Mouse (Mus musculus) ES-E14 (cell line): ENCODE measurements around the gene Gm49321. TPM values are rescaled to one million over a fixed set of nuclear protein-coding genes. Genes with fewer than 3 reads are reported as not detected.

Source experiments
- DNase-seq: peaks from one replicate; pipeline ENCODE4 v3.0.0-alpha.2; 2013; ENCODE audit warnings: low read depth, low spot score
- H3K27ac ChIP-seq: 2 replicates; pipeline ENCODE4 v1.5.1; 2012; ENCODE audit warnings: low read depth, mild to moderate bottlenecking, low read length, moderate library complexity, mixed read lengths; ENCODE audit not compliant: poor library complexity, insufficient read depth, severe bottlenecking
- H3K36me3 ChIP-seq: 2 replicates; pipeline ENCODE4 v1.6.1; 2012; ENCODE audit warnings: mild to moderate bottlenecking, low read length, moderate library complexity, mixed read lengths; ENCODE audit not compliant: control insufficient read depth, poor library complexity, insufficient read depth, severe bottlenecking
- H3K4me1 ChIP-seq, 2 experiments: fragments of 150-350 bp in 1 of 2; sonication (generic) in 1 of 2; 2 replicates each; pipeline ENCODE4 v1.6.1; 2012; ENCODE audit warnings: low read length in 2 of 2, mild to moderate bottlenecking in 1 of 2, mixed read lengths in 1 of 2; ENCODE audit not compliant: control insufficient read depth in 2 of 2, insufficient read depth in 2 of 2, poor library complexity in 1 of 2
- H3K4me3 ChIP-seq, 2 experiments: fragments of 150-350 bp in 1 of 2; sonication (generic) in 1 of 2; 2 replicates each; pipeline ENCODE4 v1.5.1; 2012; ENCODE audit warnings: low read length in 2 of 2, low read depth in 1 of 2, mild to moderate bottlenecking in 1 of 2, mixed read lengths in 1 of 2; ENCODE audit not compliant: insufficient read depth in 1 of 2, poor library complexity in 1 of 2, severe bottlenecking in 1 of 2
- H3K9ac ChIP-seq: 2 replicates; pipeline ENCODE4 v1.6.1; 2012; ENCODE audit warnings: low read depth, mild to moderate bottlenecking, low read length, mixed read lengths; ENCODE audit not compliant: poor library complexity, insufficient read depth, severe bottlenecking
- H3K9me3 ChIP-seq: fragments of 150-350 bp; sonication (generic); 2 replicates; pipeline ENCODE4 v1.6.1; 2012; ENCODE audit warnings: low read depth, mild to moderate bottlenecking, low read length; ENCODE audit not compliant: control insufficient read depth, insufficient read depth
- CHD2 ChIP-seq: IDR thresholded peaks from 2 replicates; pipeline ENCODE4 v1.6.1; 2014; ENCODE audit warnings: mild to moderate bottlenecking, low read depth, low read length, inconsistent platforms
- HCFC1 ChIP-seq: IDR thresholded peaks from 2 replicates; pipeline ENCODE4 v1.6.1; 2012; ENCODE audit warnings: low read length, inconsistent platforms, borderline replicate concordance; ENCODE audit not compliant: insufficient read depth
- MAFK ChIP-seq: IDR thresholded peaks from 2 replicates; pipeline ENCODE4 v1.6.1; 2014; ENCODE audit warnings: mild to moderate bottlenecking, low read depth, low read length, inconsistent platforms; ENCODE audit not compliant: insufficient read depth
- ZC3H11A ChIP-seq: IDR thresholded peaks from 2 replicates; pipeline ENCODE4 v1.6.1; 2012; ENCODE audit warnings: low read depth, mild to moderate bottlenecking, inconsistent platforms, low read length, borderline replicate concordance
- ZNF384 ChIP-seq: IDR thresholded peaks from 2 replicates; pipeline ENCODE4 v1.6.1; 2012; ENCODE audit warnings: low read depth, low read length, inconsistent platforms
- in situ Hi-C, 2 experiments: fragments of 600-800 bp; cut with MboI; formaldehyde crosslinking; loops; one replicate each; pipeline ENCODE4 v1.15.1; 2025; ENCODE audit warnings: low sequenced_read_pairs in 2 of 2, inconsistent platforms in 1 of 2; ENCODE audit not compliant: unreplicated experiment in 2 of 2
- total RNA-seq: library from RNA; depleted of rRNA; stranded (reverse); fragments of 300-350 nt; gene quantifications from 2 replicates; pipeline ENCODE4 v1.2.3, GENCODE M21; 2012

Gene Gm49321
- total RNA-seq, 1 experiment, result 2.9 TPM

DNA sequence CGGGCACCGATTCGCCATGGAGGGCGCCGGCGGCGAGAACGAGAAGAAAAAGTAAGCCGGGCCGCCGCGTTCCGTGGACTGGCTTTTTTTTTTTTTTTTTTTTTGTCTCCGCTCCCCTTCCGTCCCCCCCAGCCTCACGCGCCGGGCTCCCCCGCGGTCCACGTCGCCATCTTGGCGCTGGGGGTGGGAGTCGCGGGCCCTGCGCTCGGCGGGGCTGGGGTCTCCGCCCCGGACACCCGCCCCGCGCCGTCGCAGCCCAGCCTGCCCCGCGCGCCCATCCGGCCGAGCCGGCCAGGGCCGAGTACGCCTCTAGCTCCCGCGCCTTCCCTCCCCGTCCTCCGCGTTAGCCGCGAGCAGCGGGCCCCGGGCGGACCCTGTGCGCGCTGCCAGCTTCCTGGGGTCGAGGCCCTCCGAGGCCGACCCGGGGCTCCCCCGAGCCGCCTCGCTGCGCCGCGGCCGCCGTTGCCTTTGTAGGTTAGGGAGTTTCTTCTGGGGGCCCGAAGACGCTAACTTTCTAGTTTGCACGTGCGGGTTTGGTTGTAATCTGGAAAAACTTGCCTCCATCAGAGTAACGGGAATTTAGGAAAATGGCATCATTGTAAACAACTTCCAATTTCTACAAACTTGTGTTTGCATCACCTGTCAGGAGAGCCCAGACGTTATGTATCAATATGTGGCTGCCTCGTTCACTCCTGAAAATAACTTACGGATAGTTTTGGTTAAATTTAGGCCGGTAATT lies 29.0 kb upstream of the Gm49321 start:
- no peaks in the 10 kb centered on the region; a peak in 1 of 4 replicates for H3K4me1 ChIP-seq
- in situ Hi-C loops, result no loop called here

DNA sequence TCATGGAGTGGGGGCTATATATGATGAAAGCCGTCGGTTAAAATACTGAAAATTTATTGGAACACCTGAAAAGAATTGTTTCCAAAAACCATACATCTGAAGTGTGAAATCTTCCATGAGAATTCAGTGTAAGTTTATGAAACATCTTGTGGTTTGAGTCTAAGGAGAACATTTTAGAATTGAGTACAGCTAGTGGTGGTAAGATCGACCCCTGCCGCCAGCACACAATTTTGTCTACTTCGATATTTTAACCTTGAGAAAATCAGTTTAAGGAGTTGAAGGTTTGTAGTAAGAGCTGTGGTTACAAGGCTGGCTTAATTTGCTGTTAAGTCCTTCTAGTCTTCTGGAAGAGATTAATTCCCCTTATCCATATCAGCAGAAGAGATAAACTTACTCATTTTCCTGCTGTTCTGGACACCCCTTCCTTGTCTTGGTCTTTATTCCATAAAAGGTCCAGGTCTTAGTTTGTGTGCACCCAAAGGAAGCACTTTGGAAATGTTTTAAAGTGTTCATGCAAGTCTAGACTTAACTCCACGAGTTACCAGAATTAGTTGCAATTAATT lies 28.4 kb upstream of the Gm49321 start:
- H3K9me3 ChIP-seq, result no peaks in the 10 kb centered on the region
- H3K36me3 ChIP-seq, result no peaks in the 10 kb centered on the region
- in situ Hi-C loops, result no loop called here
- H3K4me1 ChIP-seq, result no peaks in the 10 kb centered on the region; a peak in 1 of 4 replicates
- no peak overlapping the region for H3K27ac ChIP-seq
- H3K4me3 ChIP-seq, result peak overlapping the region; percentile 83 to 88
- no peak for TF ChIP-seq ZNF384
- TF ChIP-seq HCFC1, result no peak
- TF ChIP-seq MAFK, result no peak
- no peak for TF ChIP-seq CHD2
- TF ChIP-seq ZC3H11A, result no peak
- no peak for DNase-seq
- H3K9ac ChIP-seq, result peak overlapping the region; percentile 93; the same call in 1 of the 2 replicates

More for the DNA sequence above, 29.0 kb upstream of the Gm49321 start:
- TF ChIP-seq ZNF384, result peak; percentile 92
- TF ChIP-seq ZC3H11A, result no peak
- TF ChIP-seq MAFK, result no peak
- TF ChIP-seq CHD2, result no peak
- TF ChIP-seq HCFC1, result no peak
- H3K9ac ChIP-seq, result peak overlapping the region; percentile 93
- peak overlapping the region; percentile 83 to 88 for H3K4me3 ChIP-seq
- DNase-seq, result peak; percentile 16
- H3K9me3 ChIP-seq, result no peaks in the 10 kb centered on the region
- H3K36me3 ChIP-seq, result no peaks in the 10 kb centered on the region
- peak overlapping the region; percentile 89 for H3K27ac ChIP-seq

DNA sequence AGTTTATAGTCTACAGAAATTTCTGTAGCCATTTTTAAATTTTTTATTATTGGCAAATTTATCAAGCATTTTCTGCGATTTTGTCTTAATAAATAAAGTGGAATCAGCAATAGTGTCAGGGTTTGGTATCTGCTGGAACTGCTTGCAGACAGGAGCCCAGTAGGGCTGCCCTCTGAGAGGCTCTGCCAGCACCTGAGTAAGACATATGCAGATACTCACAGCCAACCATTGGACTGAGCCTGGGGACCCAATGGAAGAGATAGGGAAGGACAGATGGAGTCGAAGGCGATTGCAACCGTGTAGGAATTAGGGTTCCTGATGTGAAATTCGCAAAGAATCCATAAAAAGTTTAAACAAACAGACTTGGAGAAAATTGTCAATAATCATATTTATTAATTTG lies 19.0 kb upstream of the Gm49321 start:
- no peak overlapping the region for H3K4me3 ChIP-seq
- no peak overlapping the region for H3K9ac ChIP-seq
- H3K36me3 ChIP-seq, result no peaks in the 10 kb centered on the region
- H3K27ac ChIP-seq, result no peak overlapping the region
- in situ Hi-C loops, result no loop called here
- DNase-seq, result no peak
- no peaks in the 10 kb centered on the region for H3K9me3 ChIP-seq
- TF ChIP-seq MAFK, result no peak
- no peak for TF ChIP-seq ZC3H11A
- TF ChIP-seq ZNF384, result no peak
- TF ChIP-seq CHD2, result no peak
- TF ChIP-seq HCFC1, result no peak
- no peaks in the 10 kb centered on the region for H3K4me1 ChIP-seq

DNA sequence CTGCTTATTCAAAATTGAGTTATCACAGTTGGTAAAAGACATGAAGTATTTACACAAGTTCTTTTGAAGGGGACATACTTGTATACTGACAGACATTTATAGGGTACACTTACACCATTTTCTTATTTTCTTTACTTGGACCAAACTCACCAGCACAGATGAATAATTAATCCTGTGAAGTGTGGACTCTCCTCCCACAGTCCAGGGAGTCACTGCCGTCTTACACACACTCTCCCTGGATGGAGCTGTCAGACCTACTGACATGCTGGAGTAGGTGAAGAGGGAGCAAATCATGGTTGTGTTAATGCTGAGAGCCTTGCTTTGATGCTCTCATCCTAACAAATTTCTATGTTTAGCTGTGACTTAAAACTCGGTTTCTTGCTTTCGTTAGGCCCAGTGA lies 7.2 kb upstream of the Gm49321 start:
- peaks cover 11% of the 10 kb centered on the region for H3K36me3 ChIP-seq

More for the DNA sequence above, 7.2 kb upstream of the Gm49321 start:
- in situ Hi-C loops, result no loop called here
- TF ChIP-seq ZC3H11A (no peak), CHD2 (no peak), HCFC1 (no peak), ZNF384 (no peak), MAFK (no peak)
- Histone ChIP-seq H3K4me1 (no peaks in the 10 kb centered on the region), H3K9me3 (no peaks in the 10 kb centered on the region), H3K27ac (no peak overlapping the region), H3K4me3 (no peak overlapping the region), H3K9ac (no peak overlapping the region)
- DNase-seq, result no peak
